Mouse (Mus musculus) liver, embryonic 14.5 days (tissue): ENCODE measurements around the gene Pgs1. TPM values are rescaled to one million over a fixed set of nuclear protein-coding genes. Genes with fewer than 3 reads are reported as not detected.
A peak's percentile ranks its signal among the peaks of the same experiment; 100 is the strongest.

ENCODE experiments used
- ATAC-seq: fragments of 200-750 bp; cut with Nextera tagmentation; 2 replicates; pipeline ENCODE4 v1.8.0; 2017; ENCODE audit warnings: moderate number of reproducible peaks, mild to moderate bottlenecking, moderate library complexity; ENCODE audit not compliant: insufficient read depth
- DNase-seq, 3 experiments: peaks; one replicate each; pipeline ENCODE4 v3.0.0-alpha.2; 2012 to 2013; ENCODE audit warnings: low read depth in 3 of 3, low spot score in 3 of 3
- H3K27ac ChIP-seq: fragments of 300-500 bp; sonication (generic); 2 replicates; pipeline ENCODE4 v1.5.1; 2014; ENCODE audit warnings: moderate library complexity, mild to moderate bottlenecking, control low read depth, inconsistent platforms
- H3K27me3 ChIP-seq: fragments of 300-500 bp; sonication (generic); 2 replicates; pipeline ENCODE4 v1.6.1; 2014; ENCODE audit warnings: mild to moderate bottlenecking, low read length, moderate library complexity; ENCODE audit not compliant: control insufficient read depth, insufficient read depth
- H3K36me3 ChIP-seq: fragments of 300-500 bp; sonication (generic); replicated peaks from 2 replicates; pipeline ENCODE4 v1.6.1; 2014; ENCODE audit warnings: low read depth; ENCODE audit not compliant: control insufficient read depth, insufficient read depth
- H3K4me1 ChIP-seq, 2 experiments: fragments of 200-500 bp in 1 of 2; fragments of 300-500 bp in 1 of 2; sonication (generic) in 1 of 2; replicated peaks; 2 replicates each; pipeline ENCODE4 v1.6.1; 2012 to 2014; ENCODE audit warnings: antibody characterized with exemption in 1 of 2, inconsistent platforms in 1 of 2, low read length in 1 of 2; ENCODE audit not compliant: control insufficient read depth in 2 of 2, insufficient read depth in 2 of 2
- H3K4me2 ChIP-seq: fragments of 300-500 bp; sonication (generic); 2 replicates; pipeline ENCODE4 v1.6.1; 2014; ENCODE audit warnings: low read depth, mild to moderate bottlenecking, control low read depth, moderate library complexity
- H3K4me3 ChIP-seq, 2 experiments: fragments of 200-500 bp in 1 of 2; fragments of 300-500 bp in 1 of 2; sonication (generic) in 1 of 2; 2 replicates each; pipeline ENCODE4 v1.5.1; 2012 to 2014; ENCODE audit warnings: low read depth in 2 of 2, low read length in 2 of 2, mild to moderate bottlenecking in 2 of 2, control low read depth in 1 of 2, inconsistent platforms in 1 of 2, moderate library complexity in 1 of 2; ENCODE audit not compliant: insufficient read depth in 1 of 2
- H3K9ac ChIP-seq: fragments of 300-500 bp; sonication (generic); replicated peaks from 2 replicates; pipeline ENCODE4 v1.6.1; 2014; ENCODE audit warnings: mild to moderate bottlenecking, control low read depth, moderate library complexity
- H3K9me3 ChIP-seq: fragments of 300-500 bp; sonication (generic); 2 replicates; pipeline ENCODE4 v1.6.1; 2016; ENCODE audit warnings: low read length, mixed read lengths; ENCODE audit not compliant: control insufficient read depth
- CTCF ChIP-seq: IDR thresholded peaks from 2 replicates; pipeline ENCODE4 v1.5.1; 2016; ENCODE audit warnings: antibody characterized with exemption, low read depth, control low read depth
- EP300 ChIP-seq: IDR thresholded peaks from 2 replicates; pipeline ENCODE4 v1.6.1; 2016; ENCODE audit warnings: antibody characterized with exemption, low read depth
- WGBS: fragments of 180-500 bp; shearing (Covaris S2); extraction: QIAGEN DNeasy Blood & Tissue Kit; methylation state at CpG from one replicate; pipeline ENCODE4 v1.1.7; 2014; ENCODE audit not compliant: insufficient replicate concordance; 5-methylcytosine and 5-hydroxymethylcytosine counted together
- polyA plus RNA-seq, 2 experiments: library from polyadenylated mRNA; depleted of rRNA in 1 of 2; stranded (reverse) in 1 of 2; unstranded in 1 of 2; fragments of >200 nt; fragmentation: Nextera tagmentation in 1 of 2; extraction: Ambion mirVana in 1 of 2; gene quantifications; 2 replicates each; pipeline versions ENCODE4 v1.2.1 to v1.2.3; 2012 to 2014

The Pgs1 gene
- polyA plus RNA-seq, 2 experiments, result 11.2 to 12.9 TPM

GRCm38 (mm10) chr11:117951391-117951790 lies 34.7 kb upstream of the Pgs1 start:
- Histone ChIP-seq H3K4me2 (no peak overlapping the region), H3K9ac (no peak overlapping the region), H3K27ac (no peak overlapping the region), H3K9me3 (no peaks in the 10 kb centered on the region), H3K27me3 (peaks cover 26% of the 10 kb centered on the region), H3K4me1 (peaks cover 0 to 2% of the 10 kb centered on the region in 2 experiments; a peak in 2 of 4 replicates), H3K36me3 (no peaks in the 10 kb centered on the region), H3K4me3 (no peak overlapping the region)
- DNase-seq, result no peak
- no peak for ATAC-seq
- 71% methylated on average over 6 of the region's 6 CpGs for WGBS
- TF ChIP-seq EP300 (no peak), CTCF (no peak)

DNA sequence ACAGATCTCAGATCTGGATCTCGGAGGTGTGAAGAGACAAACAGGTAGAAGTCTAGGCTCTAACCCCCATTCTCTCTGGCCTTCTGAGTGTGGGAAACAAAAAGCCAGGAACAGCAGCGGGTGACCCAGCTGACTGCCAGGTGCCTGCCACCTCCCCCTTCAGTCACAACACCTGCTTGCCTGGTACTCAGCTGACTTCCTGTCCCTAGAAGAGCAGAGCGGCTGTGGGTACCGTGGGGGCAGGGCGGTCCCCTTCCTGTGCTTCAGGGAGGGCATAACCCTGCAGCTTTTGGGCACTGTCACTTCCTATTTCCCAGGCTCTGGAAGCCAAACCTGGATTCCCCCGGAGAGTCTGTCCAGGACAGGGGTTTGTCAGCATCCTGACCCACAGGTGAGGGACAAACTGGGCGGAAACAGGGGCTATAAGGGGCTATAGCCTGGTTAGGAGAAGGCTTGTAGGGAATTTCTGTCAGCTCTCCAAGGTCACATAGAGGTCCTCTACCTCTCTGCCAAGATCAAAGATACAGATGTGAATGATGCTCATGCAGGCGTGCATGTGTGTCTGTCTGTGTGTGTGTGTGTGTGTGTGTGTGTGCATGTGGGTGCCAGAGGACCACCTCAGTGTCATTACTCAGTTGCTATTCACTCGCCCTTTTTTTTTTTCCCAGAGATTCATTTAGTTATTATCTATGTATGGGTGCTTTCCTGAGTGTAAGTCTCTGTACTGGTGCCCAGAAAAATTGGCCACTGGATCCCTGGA lies 33.7 kb upstream of the Pgs1 start:
- DNase-seq (no peak), ATAC-seq (no peak)
- no peak overlapping the region for H3K9ac ChIP-seq
- peaks cover 0 to 2% of the 10 kb centered on the region in 2 experiments; a peak in 2 of 4 replicates for H3K4me1 ChIP-seq
- H3K27ac ChIP-seq, result no peak overlapping the region
- H3K36me3 ChIP-seq, result no peaks in the 10 kb centered on the region
- H3K4me2 ChIP-seq, result no peak overlapping the region
- H3K9me3 ChIP-seq, result no peaks in the 10 kb centered on the region
- 28% methylated on average over 9 of the region's 9 CpGs for WGBS
- TF ChIP-seq CTCF (no peak), EP300 (no peak)
- H3K4me3 ChIP-seq, result no peak overlapping the region
- peaks cover 26% of the 10 kb centered on the region for H3K27me3 ChIP-seq

- TF ChIP-seq CTCF (no peak), EP300 (no peak)
- WGBS, result 14% methylated on average over 2 of the region's 2 CpGs
- Histone ChIP-seq H3K4me2 (no peak overlapping the region), H3K4me1 (peaks cover 0 to 2% of the 10 kb centered on the region in 2 experiments; a peak in 2 of 4 replicates), H3K9ac (no peak overlapping the region), H3K27me3 (peaks cover 22% of the 10 kb centered on the region), H3K27ac (no peak overlapping the region), H3K4me3 (no peak overlapping the region), H3K9me3 (no peaks in the 10 kb centered on the region), H3K36me3 (no peaks in the 10 kb centered on the region)
- no peak for DNase-seq
- ATAC-seq, result no peak
Observed at GRCm38 (mm10) chr11:117954094-117954493, 32.0 kb upstream of the Pgs1 start.

- Histone ChIP-seq H3K4me3 (no peak overlapping the region), H3K27me3 (peaks cover 15% of the 10 kb centered on the region), H3K4me1 (peaks cover 0 to 4% of the 10 kb centered on the region in 2 experiments; a peak in 2 of 4 replicates), H3K4me2 (no peak overlapping the region), H3K9ac (no peak overlapping the region), H3K27ac (no peak overlapping the region), H3K36me3 (no peaks in the 10 kb centered on the region), H3K9me3 (no peaks in the 10 kb centered on the region)
- no peak for ATAC-seq
- WGBS, result 63% methylated on average over 9 of the region's 9 CpGs
- TF ChIP-seq EP300, result no peak
- no peak for TF ChIP-seq CTCF
- DNase-seq, result no peak
Observed at GRCm38 (mm10) chr11:117954819-117955218, 31.3 kb upstream of the Pgs1 start.

DNA sequence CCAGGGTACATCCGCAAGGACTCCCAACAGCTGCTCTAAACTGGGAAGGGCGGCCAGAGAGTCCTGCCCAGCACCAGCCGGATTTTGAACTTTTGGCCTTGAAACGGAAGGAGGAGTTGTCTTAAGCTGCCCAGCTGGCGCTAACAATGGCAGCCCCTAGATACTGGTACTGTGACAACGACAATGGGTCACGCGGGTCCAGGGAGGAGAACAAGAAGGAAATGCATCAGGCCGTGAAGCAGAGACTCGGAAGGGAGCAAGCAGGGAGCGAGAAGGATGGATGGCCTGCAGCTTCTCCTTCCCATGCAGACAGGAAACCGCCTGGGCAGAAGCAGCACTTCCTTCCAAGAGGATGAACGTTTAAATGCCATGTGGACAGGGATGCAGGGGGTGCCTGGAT lies 30.5 kb upstream of the Pgs1 start:
- TF ChIP-seq EP300, result no peak
- TF ChIP-seq CTCF, result no peak
- 44% methylated on average over 13 of the region's 13 CpGs for WGBS
- Histone ChIP-seq H3K9ac (no peak overlapping the region), H3K36me3 (no peaks in the 10 kb centered on the region), H3K27me3 (peaks cover 9% of the 10 kb centered on the region), H3K27ac (no peak overlapping the region), H3K9me3 (no peaks in the 10 kb centered on the region), H3K4me2 (no peak overlapping the region), H3K4me3 (no peak overlapping the region), H3K4me1 (peaks cover 0 to 4% of the 10 kb centered on the region in 2 experiments; a peak in 2 of 4 replicates)
- peak; percentile 12; the same call in 1 of the 2 replicates for ATAC-seq
- DNase-seq, result no peak
